Mouse (Mus musculus): Measurements from ENCODE around the gene Rec114.

Gene Rec114

GRCm38 (mm10) chr9:58659989-58660388 lies 83.8 kb downstream of the Rec114 start:
- peak; percentile 90 for DNase-seq

- DNase-seq: peak; percentile 38
Measured at GRCm38 (mm10) chr9:58659331-58659730, 84.4 kb downstream of the Rec114 start.

GRCm38 (mm10) chr9:58658596-58659309 lies 85.0 kb downstream of the Rec114 start:
- DNase-seq: peak; percentile 50

- DNase-seq: peak; percentile 85
Measured at GRCm38 (mm10) chr9:58657735-58658512, 85.8 kb downstream of the Rec114 start.

- peak; percentile 11 for DNase-seq
Measured at GRCm38 (mm10) chr9:58656824-58657223, 86.9 kb downstream of the Rec114 start.

GRCm38 (mm10) chr9:58656396-58656795 lies 87.4 kb downstream of the Rec114 start:
- DNase-seq: peak; percentile 87

- DNase-seq: no peak
Measured at GRCm38 (mm10) chr9:58654494-58654893, 89.3 kb downstream of the Rec114 start.

- DNase-seq: no peak
Measured at GRCm38 (mm10) chr9:58651993-58652392, 91.8 kb downstream of the Rec114 start.

GRCm38 (mm10) chr9:58649265-58649626 lies 94.5 kb downstream of the Rec114 start:
- DNase-seq: no peak

GRCm38 (mm10) chr9:58648406-58649264 lies 95.1 kb downstream of the Rec114 start:
- DNase-seq: peak; percentile 53

GRCm38 (mm10) chr9:58630441-58630840 lies 113.3 kb downstream of the Rec114 start:
- DNase-seq: no peak

GRCm38 (mm10) chr9:58627197-58627596 lies 116.6 kb downstream of the Rec114 start:
- no peak for DNase-seq

GRCm38 (mm10) chr9:58623009-58623408 lies 120.8 kb downstream of the Rec114 start:
- no peak for DNase-seq

- no peak for DNase-seq
Measured at GRCm38 (mm10) chr9:58615064-58615938, 128.5 kb downstream of the Rec114 start.

GRCm38 (mm10) chr9:58613790-58614189 lies 130.0 kb downstream of the Rec114 start:
- DNase-seq: no peak
